Mouse (Mus musculus): Measurements from ENCODE around the gene Zkscan8. TPM values are rescaled to one million over a fixed set of nuclear protein-coding genes. Genes with fewer than 3 reads are reported as not detected.

The Zkscan8 gene
- polyA plus RNA-seq, 1 experiment, result 1.6 TPM

- Histone ChIP-seq H3K4me3 (ENCODE audit: extremely low read depth, insufficient read depth, insufficient read length) (no peak overlapping the region), H3K27me3 (ENCODE audit: control insufficient read depth, insufficient read depth, low read length) (peaks cover 9% of the 10 kb centered on the region; the same call in 1 of the 2 replicates), H3K27ac (ENCODE audit: insufficient read depth, low read length) (no peak overlapping the region), H3K36me3 (ENCODE audit: control insufficient read depth, insufficient read depth, low read length) (no peaks in the 10 kb centered on the region), H3K4me1 (ENCODE audit: control insufficient read depth, insufficient read depth, insufficient read length) (peaks cover 4% of the 10 kb centered on the region; the same call in 1 of the 2 replicates)
- TF ChIP-seq CTCF (IDR thresholded peaks at IDR 0.05; ENCODE audit: extremely low read depth, insufficient read depth, insufficient read length, insufficient replicate concordance) (no peak), POLR2A (IDR thresholded peaks at IDR 0.05; ENCODE audit: low read depth, low read length) (no peak)
- DNase-seq (ENCODE audit: low read depth in 1 of 2, low spot score in 2 of 2), result no peak
- 46% methylated on average over 9 of the region's 9 CpGs for WGBS
These were observed 61.8 kb downstream of the Zkscan8 start for GRCm38 (mm10) chr13:21469097-21469496.

GRCm38 (mm10) chr13:21468061-21469019, 62.6 kb downstream of the Zkscan8 start, which contains the start of gene Nkapl:
Gene Nkapl (minus strand): TSS chr13:21468509.
- no peak for TF ChIP-seq CTCF (IDR thresholded peaks at IDR 0.05; ENCODE audit: extremely low read depth, insufficient read depth, insufficient read length, insufficient replicate concordance)
- Histone ChIP-seq H3K27me3 (ENCODE audit: control insufficient read depth, insufficient read depth, low read length) (peaks cover 9% of the 10 kb centered on the region; the same call in 1 of the 2 replicates), H3K27ac (ENCODE audit: insufficient read depth, low read length) (no peak within 1 kb of the TSS), H3K4me3 (ENCODE audit: extremely low read depth, insufficient read depth, insufficient read length) (peak within 1 kb of the TSS; percentile 76), H3K36me3 (ENCODE audit: control insufficient read depth, insufficient read depth, low read length) (no peaks in the 10 kb centered on the region), H3K4me1 (ENCODE audit: control insufficient read depth, insufficient read depth, insufficient read length) (peaks cover 4% of the 10 kb centered on the region; the same call in 1 of the 2 replicates)
- peak; percentile 47 to 52 for DNase-seq (ENCODE audit: low read depth in 1 of 2, low spot score in 2 of 2)
- 2% methylated on average over 54 of the region's 54 CpGs for WGBS

- no peak for TF ChIP-seq POLR2A (IDR thresholded peaks at IDR 0.05; ENCODE audit: low read depth, low read length)
- no peak for TF ChIP-seq CTCF (IDR thresholded peaks at IDR 0.05; ENCODE audit: extremely low read depth, insufficient read depth, insufficient read length, insufficient replicate concordance)
- Histone ChIP-seq H3K4me3 (ENCODE audit: extremely low read depth, insufficient read depth, insufficient read length) (no peak overlapping the region), H3K4me1 (ENCODE audit: control insufficient read depth, insufficient read depth, insufficient read length) (peaks cover 4% of the 10 kb centered on the region; the same call in 1 of the 2 replicates), H3K36me3 (ENCODE audit: control insufficient read depth, insufficient read depth, low read length) (no peaks in the 10 kb centered on the region), H3K27ac (ENCODE audit: insufficient read depth, low read length) (no peak overlapping the region), H3K27me3 (ENCODE audit: control insufficient read depth, insufficient read depth, low read length) (peaks cover 9% of the 10 kb centered on the region; the same call in 1 of the 2 replicates)
- 86% methylated on average over 10 of the region's 10 CpGs for WGBS
- DNase-seq (ENCODE audit: low read depth in 1 of 2, low spot score in 2 of 2), result no peak
These were observed 63.6 kb downstream of the Zkscan8 start for GRCm38 (mm10) chr13:21467336-21467735.

Other genes starting within 250 kb of the Zkscan8 start
- gene Gpx5, start 238.4 kb downstream of the Zkscan8 start, polyA plus RNA-seq (2012; rRNA removed), result not detected in 2 replicates
- gene Gpx6, start 219.0 kb downstream of the Zkscan8 start, polyA plus RNA-seq (2012; rRNA removed), result not detected in 2 replicates
- gene Olfr1367, start 184.2 kb downstream of the Zkscan8 start, polyA plus RNA-seq (2012; rRNA removed), result not detected in 2 replicates
- gene Zscan12, start 168.3 kb downstream of the Zkscan8 start, polyA plus RNA-seq (2012; rRNA removed), result 0.38 and 0.62 TPM in 2 replicates
- gene Zkscan3, start 128.4 kb downstream of the Zkscan8 start, polyA plus RNA-seq (2012; rRNA removed), result 12.5 and 15.2 TPM in 2 replicates
- 0.13 and 0.28 TPM in 2 replicates for gene Pgbd1, start 90.1 kb downstream of the Zkscan8 start, polyA plus RNA-seq (2012; rRNA removed)
- gene Zscan26, start 77.4 kb downstream of the Zkscan8 start, polyA plus RNA-seq (2012; rRNA removed), result 6.7 and 8.5 TPM in 2 replicates
- gene Nkapl, start 62.6 kb downstream of the Zkscan8 start, polyA plus RNA-seq (2012; rRNA removed), result not detected in 2 replicates
- 0.29 and 0.34 TPM in 2 replicates for gene Zkscan4, start 52.2 kb downstream of the Zkscan8 start, polyA plus RNA-seq (2012; rRNA removed)
- gene Gm10065, start 51.7 kb downstream of the Zkscan8 start, polyA plus RNA-seq (2012; rRNA removed), result not detected in 2 replicates
- 0.13 and 0.16 TPM in 2 replicates for gene AK157302, start 35.9 kb downstream of the Zkscan8 start, polyA plus RNA-seq (2012; rRNA removed)
- gene Gm11273, start 29.7 kb downstream of the Zkscan8 start, polyA plus RNA-seq (2012; rRNA removed), result 3.2 and 4.5 TPM in 2 replicates
- not detected in 2 replicates for gene Olfr1366, start 11.7 kb upstream of the Zkscan8 start, polyA plus RNA-seq (2012; rRNA removed)
- not detected in 2 replicates for gene Olfr1535, start 28.8 kb upstream of the Zkscan8 start, polyA plus RNA-seq (2012; rRNA removed)
- not detected in 2 replicates for gene Olfr1364, start 50.6 kb upstream of the Zkscan8 start, polyA plus RNA-seq (2012; rRNA removed)
- not detected in 2 replicates for gene Olfr1362, start 82.9 kb upstream of the Zkscan8 start, polyA plus RNA-seq (2012; rRNA removed)
- gene Olfr11, start 111.4 kb upstream of the Zkscan8 start, polyA plus RNA-seq (2012; rRNA removed), result not detected in 2 replicates
- gene Olfr1361, start 132.3 kb upstream of the Zkscan8 start, polyA plus RNA-seq (2012; rRNA removed), result not detected in 2 replicates
- gene Olfr1360, start 146.3 kb upstream of the Zkscan8 start, polyA plus RNA-seq (2012; rRNA removed), result not detected in 2 replicates
- not detected in 2 replicates for gene Olfr1359, start 167.0 kb upstream of the Zkscan8 start, polyA plus RNA-seq (2012; rRNA removed)
- 18.0 and 18.4 TPM in 2 replicates for gene Hist1h2bl, start 185.0 kb upstream of the Zkscan8 start, polyA plus RNA-seq (2012; rRNA removed)
- 40.4 and 81.0 TPM in 2 replicates for gene Hist1h2ai, start 185.3 kb upstream of the Zkscan8 start, polyA plus RNA-seq (2012; rRNA removed)
- 81.3 and 147 TPM in 2 replicates for gene Hist1h3h, start 186.5 kb upstream of the Zkscan8 start, polyA plus RNA-seq (2012; rRNA removed)
- gene Hist1h2bm, start 190.9 kb upstream of the Zkscan8 start, polyA plus RNA-seq (2012; rRNA removed), result 6.5 and 12.9 TPM in 2 replicates
- 9.1 and 9.5 TPM in 2 replicates for gene Hist1h4j, start 203.9 kb upstream of the Zkscan8 start, polyA plus RNA-seq (2012; rRNA removed)
- 82.1 and 92.4 TPM in 2 replicates for gene Hist1h4k, start 219.4 kb upstream of the Zkscan8 start, polyA plus RNA-seq (2012; rRNA removed)
- gene Hist1h2ak, start 222.7 kb upstream of the Zkscan8 start, polyA plus RNA-seq (2012; rRNA removed), result 51.8 and 65.5 TPM in 2 replicates
- 8.0 and 29.0 TPM in 2 replicates for gene Hist1h2bn, start 223.0 kb upstream of the Zkscan8 start, polyA plus RNA-seq (2012; rRNA removed)
- 2.3 and 3.2 TPM in 2 replicates for gene Hist1h1b, start 249.5 kb upstream of the Zkscan8 start, polyA plus RNA-seq (2012; rRNA removed)